Mouse (Mus musculus) ES-E14 (cell line): Measurements from ENCODE around the gene Faim.

ENCODE experiments used
- HCFC1 ChIP-seq: IDR thresholded peaks from 2 replicates; pipeline ENCODE4 v1.6.1; 2012; ENCODE audit warnings: low read length, inconsistent platforms, borderline replicate concordance; ENCODE audit not compliant: insufficient read depth
- MAFK ChIP-seq: IDR thresholded peaks from 2 replicates; pipeline ENCODE4 v1.6.1; 2014; ENCODE audit warnings: mild to moderate bottlenecking, low read depth, low read length, inconsistent platforms; ENCODE audit not compliant: insufficient read depth
- ZC3H11A ChIP-seq: IDR thresholded peaks from 2 replicates; pipeline ENCODE4 v1.6.1; 2012; ENCODE audit warnings: low read depth, mild to moderate bottlenecking, inconsistent platforms, low read length, borderline replicate concordance
- ZNF384 ChIP-seq: IDR thresholded peaks from 2 replicates; pipeline ENCODE4 v1.6.1; 2012; ENCODE audit warnings: low read depth, low read length, inconsistent platforms

- TF ChIP-seq ZNF384 (no peak), MAFK (no peak), ZC3H11A (no peak), HCFC1 (no peak)
These were observed 23.6 kb upstream of the Faim start for GRCm38 (mm10) chr9:98962478-98963142.
